Mouse (Mus musculus): ENCODE results near the gene Grm4. TPM values are rescaled to one million over a fixed set of nuclear protein-coding genes. Genes with fewer than 3 reads are reported as not detected.
"Not testable (repeated sequence)": the region's sequence is repeated elsewhere in the genome, so short reads cannot be mapped to it uniquely, and the experiment has no call there.

The Grm4 gene
- polyA plus RNA-seq, 1 experiment from 2014 or later = 0.59 TPM

DNA sequence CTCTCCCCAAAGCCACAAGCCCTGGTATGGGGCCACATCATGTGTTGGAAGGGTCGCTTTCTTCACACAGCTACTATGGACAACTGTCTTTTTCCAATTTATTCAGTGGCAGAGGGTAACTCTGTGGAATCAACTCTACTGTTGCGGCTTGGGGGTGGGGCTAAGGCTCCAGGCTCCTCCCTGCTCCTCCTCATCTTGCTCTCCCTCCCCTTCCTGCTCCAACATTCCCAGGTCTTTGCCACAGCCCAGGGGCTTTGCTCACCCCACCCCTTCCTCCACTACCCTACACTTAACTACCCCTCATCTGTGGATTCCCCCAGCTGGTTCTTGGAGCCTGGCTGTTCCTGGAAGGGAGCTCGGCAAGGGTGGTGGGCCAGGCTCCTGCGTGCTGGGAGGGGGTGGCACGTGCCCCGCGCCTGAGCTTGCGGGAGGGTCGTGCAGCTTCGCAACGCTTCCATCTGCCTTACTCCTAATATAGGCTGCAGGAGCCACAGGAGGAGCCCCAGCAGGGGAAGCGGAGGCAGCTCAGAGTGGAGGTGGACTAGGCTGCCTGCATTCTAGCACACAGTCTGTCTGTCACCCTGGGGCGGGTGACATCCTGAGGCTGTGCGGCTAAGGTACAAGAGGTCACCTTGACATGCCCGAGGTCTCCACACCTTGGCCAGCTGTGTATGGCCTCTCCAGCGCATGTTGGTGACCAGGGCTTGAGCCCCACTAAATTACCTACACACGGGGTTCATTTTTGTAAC, 135.5 kb downstream of the Grm4 start:
- WGBS = 32% methylated on average over 17 of the region's 17 CpGs

DNA sequence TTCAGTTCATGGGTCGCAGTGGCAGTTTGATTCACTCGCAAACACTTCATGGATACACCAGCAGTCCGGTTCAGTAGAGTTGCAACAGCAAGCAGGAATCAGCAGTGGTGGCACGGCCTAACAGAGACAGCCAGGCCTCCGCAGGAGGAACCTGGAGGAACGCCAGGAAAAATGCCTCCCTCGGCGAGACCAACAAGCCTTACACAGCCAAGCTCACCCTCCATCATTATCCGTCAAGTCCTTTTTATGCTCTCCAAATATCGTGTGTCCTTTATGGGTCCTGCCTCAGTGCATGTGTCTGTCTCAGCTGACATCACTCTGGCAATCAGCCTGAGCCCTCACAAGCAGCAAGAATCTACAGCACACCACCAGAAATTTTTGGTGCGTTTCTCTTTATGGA, 138.3 kb downstream of the Grm4 start:
- WGBS = 87% methylated on average over 11 of the region's 11 CpGs

More for the DNA sequence above, 135.5 kb downstream of the Grm4 start:
- Histone ChIP-seq H3K4me1 (replicated peaks) (peaks cover 12% of the 10 kb centered on the region), H3K9ac (replicated peaks) (no peak overlapping the region; the same call in 1 of the 2 replicates), H3K4me3 (replicated peaks) (peak overlapping the region; percentile 15; the same call in 1 of the 2 replicates), H3K4me2 (peak overlapping the region; percentile 41), H3K27ac (no peak overlapping the region), H3K27me3 (no peaks in the 10 kb centered on the region), H3K36me3 (no peaks in the 10 kb centered on the region), H3K9me3 (0 out of 2 replicates have a peak, but pooled peaks cover 6% of the 10 kb centered on the region)
- ATAC-seq (ENCODE audit: insufficient number of reproducible peaks, insufficient read depth, low FRiP score, low TSS enrichment, low read depth) = no peak; the same call in 1 of the 2 replicates

GRCm38 (mm10) chr17:27380911-27381459, 140.2 kb downstream of the Grm4 start:
- 57% methylated on average over 9 of the region's 9 CpGs for WGBS
- Histone ChIP-seq H3K4me1 (replicated peaks) (peaks cover 20% of the 10 kb centered on the region), H3K9me3 (peaks cover 13% of the 10 kb centered on the region)
- not testable (repeated sequence) for H3K36me3 ChIP-seq; H3K27ac ChIP-seq; H3K4me3 ChIP-seq (replicated peaks); H3K27me3 ChIP-seq; H3K9ac ChIP-seq (replicated peaks); H3K4me2 ChIP-seq; ATAC-seq (ENCODE audit: insufficient number of reproducible peaks, insufficient read depth, low FRiP score, low TSS enrichment, low read depth)

More for the DNA sequence above, 138.3 kb downstream of the Grm4 start:
- ATAC-seq (ENCODE audit: insufficient number of reproducible peaks, insufficient read depth, low FRiP score, low TSS enrichment, low read depth) = no peak
- H3K4me2 ChIP-seq = no peak overlapping the region
- H3K9ac ChIP-seq (replicated peaks) = no peak overlapping the region
- no peak overlapping the region for H3K4me3 ChIP-seq (replicated peaks)
- no peak overlapping the region for H3K27ac ChIP-seq
- peaks cover 24% of the 10 kb centered on the region for H3K4me1 ChIP-seq (replicated peaks)
- H3K9me3 ChIP-seq = 0 out of 2 replicates have a peak, but pooled peaks cover 6% of the 10 kb centered on the region
- no peaks in the 10 kb centered on the region for H3K36me3 ChIP-seq
- H3K27me3 ChIP-seq = no peaks in the 10 kb centered on the region

DNA sequence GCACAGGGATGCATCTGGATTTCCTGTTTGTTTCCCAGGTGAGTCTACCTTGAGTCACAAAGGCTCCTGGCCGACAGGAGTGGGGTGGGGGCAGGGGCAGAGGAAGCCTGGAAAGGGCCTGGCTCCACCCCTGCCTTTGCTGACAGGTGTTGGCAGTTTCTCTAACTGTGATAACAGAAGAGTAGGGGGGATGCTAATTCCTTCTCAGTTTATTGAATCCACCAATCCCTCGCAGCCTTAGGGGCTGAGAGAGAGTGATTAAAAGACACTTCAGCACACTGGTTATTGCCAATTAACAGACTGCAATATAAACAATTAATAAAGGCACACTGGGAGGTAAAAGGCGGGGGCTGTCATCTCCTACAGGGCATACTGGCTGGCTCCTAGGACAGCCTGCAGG, 142.2 kb downstream of the Grm4 start:
- peaks cover 20% of the 10 kb centered on the region for H3K4me1 ChIP-seq (replicated peaks)
- peaks cover 13% of the 10 kb centered on the region for H3K9me3 ChIP-seq
- H3K4me2 ChIP-seq = no peak overlapping the region
- no peaks in the 10 kb centered on the region for H3K36me3 ChIP-seq
- H3K27me3 ChIP-seq = no peaks in the 10 kb centered on the region
- H3K4me3 ChIP-seq (replicated peaks) = no peak overlapping the region
- WGBS = 15% methylated on average over 3 of the region's 3 CpGs
- no peak overlapping the region for H3K9ac ChIP-seq (replicated peaks)
- no peak overlapping the region for H3K27ac ChIP-seq
- no peak for ATAC-seq (ENCODE audit: insufficient number of reproducible peaks, insufficient read depth, low FRiP score, low TSS enrichment, low read depth)

DNA sequence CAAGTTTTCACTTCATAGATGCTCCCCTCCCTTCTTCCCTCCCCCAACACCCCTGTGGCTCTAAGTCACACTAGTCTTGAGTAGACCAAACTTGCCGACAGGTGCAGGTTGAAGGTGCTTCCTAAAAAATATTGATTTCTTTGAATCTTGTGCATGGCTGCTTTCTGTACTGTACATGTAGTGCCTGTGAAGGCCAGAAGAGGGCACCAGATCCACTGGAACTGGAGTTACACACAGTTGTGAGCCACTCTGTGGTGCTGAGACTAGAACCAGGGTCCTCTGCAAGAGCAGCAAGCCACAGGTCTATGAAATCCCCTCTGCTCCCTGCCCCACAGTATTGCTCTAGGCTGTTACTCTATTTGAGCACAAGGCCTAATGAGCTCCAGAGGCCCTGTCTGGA, 144.1 kb downstream of the Grm4 start:
- 94% methylated on average over 1 of the region's 1 CpGs for WGBS
- Histone ChIP-seq H3K9ac (replicated peaks) (no peak overlapping the region), H3K9me3 (peaks cover 7% of the 10 kb centered on the region), H3K4me3 (replicated peaks) (no peak overlapping the region), H3K27ac (no peak overlapping the region), H3K4me1 (replicated peaks) (peaks cover 20% of the 10 kb centered on the region), H3K27me3 (no peaks in the 10 kb centered on the region), H3K4me2 (no peak overlapping the region), H3K36me3 (no peaks in the 10 kb centered on the region)
- ATAC-seq (ENCODE audit: insufficient number of reproducible peaks, insufficient read depth, low FRiP score, low TSS enrichment, low read depth) = no peak

DNA sequence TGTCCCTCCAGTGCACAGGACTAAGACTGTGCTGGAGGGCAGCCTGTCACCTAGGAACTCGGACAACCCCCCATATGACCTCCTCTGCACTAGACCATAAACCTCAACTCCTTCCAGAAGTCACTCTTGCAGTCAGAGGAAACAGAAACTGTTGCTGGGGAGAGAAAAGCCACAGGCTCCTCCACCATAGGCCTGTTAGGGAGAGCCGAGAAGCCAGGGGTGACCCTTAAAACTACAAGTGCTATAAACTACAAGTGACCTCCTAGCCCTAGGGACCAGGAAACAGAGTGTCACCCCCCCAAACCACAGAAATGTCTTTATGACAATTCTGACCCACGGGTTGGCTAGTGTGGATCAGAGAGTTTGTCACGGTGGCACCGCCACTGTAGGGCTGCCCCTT, 145.7 kb downstream of the Grm4 start:
- Histone ChIP-seq H3K9ac (replicated peaks) (no peak overlapping the region), H3K4me1 (replicated peaks) (peaks cover 20% of the 10 kb centered on the region), H3K36me3 (no peaks in the 10 kb centered on the region), H3K4me3 (replicated peaks) (no peak overlapping the region), H3K4me2 (no peak overlapping the region), H3K9me3 (peaks cover 10% of the 10 kb centered on the region), H3K27ac (no peak overlapping the region), H3K27me3 (no peaks in the 10 kb centered on the region)
- no peak for ATAC-seq (ENCODE audit: insufficient number of reproducible peaks, insufficient read depth, low FRiP score, low TSS enrichment, low read depth)
- 54% methylated on average over 5 of the region's 5 CpGs for WGBS

Other genes with a start within 250 kb of the Grm4 start
- 324 and 334 TPM in 2 replicates for gene Hmga1, start 35.1 kb upstream of the Grm4 start, polyA plus RNA-seq (2016; fragmentation: Nextera tagmentation; extraction: Ambion mirVana)
- 14.9 and 16.6 TPM in 2 replicates for gene AI413582, start 44.4 kb upstream of the Grm4 start, polyA plus RNA-seq (2016; fragmentation: Nextera tagmentation; extraction: Ambion mirVana)
- gene Nudt3, start 102.1 kb upstream of the Grm4 start, polyA plus RNA-seq (2016; fragmentation: Nextera tagmentation; extraction: Ambion mirVana) = 120 and 126 TPM in 2 replicates
- not detected in 2 replicates for gene RPS10-NUDT3, start 113.8 kb upstream of the Grm4 start, polyA plus RNA-seq (2016; fragmentation: Nextera tagmentation; extraction: Ambion mirVana)
- gene Rps10, start 115.3 kb upstream of the Grm4 start, polyA plus RNA-seq (2016; fragmentation: Nextera tagmentation; extraction: Ambion mirVana) = 963 and 987 TPM in 2 replicates
- 4.3 and 5.0 TPM in 2 replicates for gene Pacsin1, start 134.1 kb upstream of the Grm4 start, polyA plus RNA-seq (2016; fragmentation: Nextera tagmentation; extraction: Ambion mirVana)
- gene Spdef, start 207.6 kb upstream of the Grm4 start, polyA plus RNA-seq (2016; fragmentation: Nextera tagmentation; extraction: Ambion mirVana) = 0.21 and 0.36 TPM in 2 replicates

All from limb, embryonic 12.5 days (tissue).